Mouse (Mus musculus): ENCODE measurements at regions not wholly inside any gene's neighbourhood (a gene's known extent, or its start where the extent isn't known, plus 50 kb on each side); places are given as distances from the start of the nearest gene placed in this dataset.

- no peak overlapping the region for H3K4me2 ChIP-seq (replicated peaks; ENCODE audit: low read depth)
- ATAC-seq (ENCODE audit: low FRiP score, low TSS enrichment) (no peak), DNase-seq (ENCODE audit: low spot score) (no peak)
- H3K36me3 ChIP-seq (ENCODE audit: control insufficient read depth, insufficient read depth, low read length): no peaks in the 10 kb centered on the region
- 76% methylated on average over 12 of the region's 12 CpGs for WGBS
- no peaks in the 10 kb centered on the region for H3K4me1 ChIP-seq (replicated peaks; ENCODE audit: control insufficient read depth, insufficient read depth)
- H3K9ac ChIP-seq (ENCODE audit: low read length): no peak overlapping the region
- H3K9me3 ChIP-seq (ENCODE audit: control insufficient read depth, low read length): no peaks in the 10 kb centered on the region
- TF ChIP-seq EP300 (optimal IDR thresholded peaks at IDR 0.05) (no peak), CTCF (IDR thresholded peaks at IDR 0.05; ENCODE audit: low read depth) (no peak)
- H3K4me3 ChIP-seq (ENCODE audit: low read depth, low read length): no peak overlapping the region
- no peaks in the 10 kb centered on the region for H3K27me3 ChIP-seq (ENCODE audit: control insufficient read depth, insufficient read depth, low read length)
- no peak overlapping the region for H3K27ac ChIP-seq (replicated peaks)
Observed at GRCm38 (mm10) chr2:48481209-48481742, 332.6 kb upstream of the Acvr2a start.

- WGBS: 51% methylated on average over 3 of the region's 3 CpGs
- TF ChIP-seq EP300 (optimal IDR thresholded peaks at IDR 0.05) (no peak), CTCF (IDR thresholded peaks at IDR 0.05; ENCODE audit: low read depth) (no peak)
Observed at GRCm38 (mm10) chr2:48493574-48493973, 320.3 kb upstream of the Acvr2a start.

GRCm38 (mm10) chr2:48494065-48494464 lies 319.8 kb upstream of the Acvr2a start:
- peak; percentile 41 for TF ChIP-seq EP300 (optimal IDR thresholded peaks at IDR 0.05)
- no peak for TF ChIP-seq CTCF (IDR thresholded peaks at IDR 0.05; ENCODE audit: low read depth)
- Histone ChIP-seq H3K4me3 (ENCODE audit: low read depth, low read length) (no peak overlapping the region), H3K4me2 (replicated peaks; ENCODE audit: low read depth) (no peak overlapping the region), H3K9ac (ENCODE audit: low read length) (no peak overlapping the region), H3K9me3 (ENCODE audit: control insufficient read depth, low read length) (no peaks in the 10 kb centered on the region), H3K27ac (replicated peaks) (no peak overlapping the region), H3K4me1 (replicated peaks; ENCODE audit: control insufficient read depth, insufficient read depth) (no peaks in the 10 kb centered on the region), H3K27me3 (ENCODE audit: control insufficient read depth, insufficient read depth, low read length) (no peaks in the 10 kb centered on the region), H3K36me3 (ENCODE audit: control insufficient read depth, insufficient read depth, low read length) (no peaks in the 10 kb centered on the region)
- DNase-seq (ENCODE audit: low spot score): peak; percentile 15
- 30% methylated on average over 2 of the region's 2 CpGs for WGBS
- peak; percentile 85 for ATAC-seq (ENCODE audit: low FRiP score, low TSS enrichment)

More at GRCm38 (mm10) chr2:48493574-48493973, 320.3 kb upstream of the Acvr2a start:
- Histone ChIP-seq H3K4me1 (replicated peaks; ENCODE audit: control insufficient read depth, insufficient read depth) (no peaks in the 10 kb centered on the region), H3K36me3 (ENCODE audit: control insufficient read depth, insufficient read depth, low read length) (no peaks in the 10 kb centered on the region), H3K9ac (ENCODE audit: low read length) (no peak overlapping the region), H3K9me3 (ENCODE audit: control insufficient read depth, low read length) (no peaks in the 10 kb centered on the region), H3K27me3 (ENCODE audit: control insufficient read depth, insufficient read depth, low read length) (no peaks in the 10 kb centered on the region), H3K4me3 (ENCODE audit: low read depth, low read length) (no peak overlapping the region), H3K27ac (replicated peaks) (no peak overlapping the region), H3K4me2 (replicated peaks; ENCODE audit: low read depth) (no peak overlapping the region)
- ATAC-seq (ENCODE audit: low FRiP score, low TSS enrichment) (no peak), DNase-seq (ENCODE audit: low spot score) (no peak)

- no peak overlapping the region for H3K27ac ChIP-seq (replicated peaks)
- no peak for ATAC-seq (ENCODE audit: low FRiP score, low TSS enrichment)
- no peaks in the 10 kb centered on the region for H3K36me3 ChIP-seq (ENCODE audit: control insufficient read depth, insufficient read depth, low read length)
- H3K4me2 ChIP-seq (replicated peaks; ENCODE audit: low read depth): no peak overlapping the region
- H3K4me1 ChIP-seq (replicated peaks; ENCODE audit: control insufficient read depth, insufficient read depth): no peaks in the 10 kb centered on the region
- H3K4me3 ChIP-seq (ENCODE audit: low read depth, low read length): no peak overlapping the region
- no peak overlapping the region for H3K9ac ChIP-seq (ENCODE audit: low read length)
- H3K9me3 ChIP-seq (ENCODE audit: control insufficient read depth, low read length): no peaks in the 10 kb centered on the region
- H3K27me3 ChIP-seq (ENCODE audit: control insufficient read depth, insufficient read depth, low read length): no peaks in the 10 kb centered on the region
- WGBS: 76% methylated on average over 3 of the region's 3 CpGs
- DNase-seq (ENCODE audit: low spot score): no peak
- TF ChIP-seq EP300 (optimal IDR thresholded peaks at IDR 0.05): no peak
- no peak for TF ChIP-seq CTCF (IDR thresholded peaks at IDR 0.05; ENCODE audit: low read depth)
Observed at GRCm38 (mm10) chr2:48494632-48495031, 319.3 kb upstream of the Acvr2a start.

- WGBS: 86% methylated on average over 5 of the region's 5 CpGs
- no peaks in the 10 kb centered on the region for H3K36me3 ChIP-seq (ENCODE audit: control insufficient read depth, insufficient read depth, low read length)
- no peak overlapping the region for H3K4me3 ChIP-seq (ENCODE audit: low read depth, low read length)
- no peaks in the 10 kb centered on the region for H3K4me1 ChIP-seq (replicated peaks; ENCODE audit: control insufficient read depth, insufficient read depth)
- DNase-seq (ENCODE audit: low spot score) (no peak), ATAC-seq (ENCODE audit: low FRiP score, low TSS enrichment) (no peak)
- TF ChIP-seq EP300 (optimal IDR thresholded peaks at IDR 0.05): no peak
- TF ChIP-seq CTCF (IDR thresholded peaks at IDR 0.05; ENCODE audit: low read depth): no peak
- no peaks in the 10 kb centered on the region for H3K27me3 ChIP-seq (ENCODE audit: control insufficient read depth, insufficient read depth, low read length)
- no peak overlapping the region for H3K9ac ChIP-seq (ENCODE audit: low read length)
- no peak overlapping the region for H3K27ac ChIP-seq (replicated peaks)
- no peak overlapping the region for H3K4me2 ChIP-seq (replicated peaks; ENCODE audit: low read depth)
- no peaks in the 10 kb centered on the region for H3K9me3 ChIP-seq (ENCODE audit: control insufficient read depth, low read length)
Observed at GRCm38 (mm10) chr2:48498047-48498723, 315.7 kb upstream of the Acvr2a start.

- TF ChIP-seq EP300 (optimal IDR thresholded peaks at IDR 0.05) (no peak), CTCF (IDR thresholded peaks at IDR 0.05; ENCODE audit: low read depth) (no peak)
- Histone ChIP-seq H3K4me3 (ENCODE audit: low read depth, low read length) (no peak overlapping the region), H3K4me2 (replicated peaks; ENCODE audit: low read depth) (no peak overlapping the region), H3K27me3 (ENCODE audit: control insufficient read depth, insufficient read depth, low read length) (no peaks in the 10 kb centered on the region), H3K9ac (ENCODE audit: low read length) (no peak overlapping the region), H3K9me3 (ENCODE audit: control insufficient read depth, low read length) (no peaks in the 10 kb centered on the region), H3K4me1 (replicated peaks; ENCODE audit: control insufficient read depth, insufficient read depth) (no peaks in the 10 kb centered on the region), H3K27ac (replicated peaks) (no peak overlapping the region), H3K36me3 (ENCODE audit: control insufficient read depth, insufficient read depth, low read length) (no peaks in the 10 kb centered on the region)
- ATAC-seq (ENCODE audit: low FRiP score, low TSS enrichment) (no peak), DNase-seq (ENCODE audit: low spot score) (no peak)
- WGBS: 68% methylated on average over 6 of the region's 6 CpGs
Observed at GRCm38 (mm10) chr2:48499396-48499795, 314.5 kb upstream of the Acvr2a start.
